Mouse (Mus musculus): Measurements from ENCODE around the gene Vps51. TPM values are rescaled to one million over a fixed set of nuclear protein-coding genes. Genes with fewer than 3 reads are reported as not detected.

Gene Vps51
- polyA plus RNA-seq, 1 experiment from 2014 or later: 60.3 TPM

GRCm38 (mm10) chr19:6069851-6070250, 7.2 kb downstream of the Vps51 start:
- no peaks in the 10 kb centered on the region for H3K27me3 ChIP-seq (ENCODE audit: control insufficient read depth, insufficient read depth, low read length)
- 94% methylated on average over 10 of the region's 10 CpGs for WGBS
- no peak overlapping the region for H3K4me2 ChIP-seq (ENCODE audit: low read depth, low read length, severe bottlenecking)
- H3K4me3 ChIP-seq (ENCODE audit: low read depth, low read length): no peak overlapping the region
- no peaks in the 10 kb centered on the region for H3K9me3 ChIP-seq (ENCODE audit: control insufficient read depth, low read length)
- ATAC-seq (replicated peaks; ENCODE audit: low FRiP score) (no peak), DNase-seq (ENCODE audit: low spot score) (no peak)
- H3K4me1 ChIP-seq (replicated peaks; ENCODE audit: control insufficient read depth, insufficient read depth, low read length): peaks cover 9% of the 10 kb centered on the region
- H3K36me3 ChIP-seq (ENCODE audit: control insufficient read depth, insufficient read depth, low read length): no peaks in the 10 kb centered on the region; the same call in 1 of the 2 replicates
- H3K27ac ChIP-seq (ENCODE audit: low read depth, low read length): no peak overlapping the region
- no peak overlapping the region for H3K9ac ChIP-seq (ENCODE audit: low read length)

- Histone ChIP-seq H3K4me3 (ENCODE audit: low read depth, low read length) (no peak overlapping the region), H3K9ac (ENCODE audit: low read length) (no peak overlapping the region), H3K9me3 (ENCODE audit: control insufficient read depth, low read length) (no peaks in the 10 kb centered on the region), H3K4me2 (ENCODE audit: low read depth, low read length, severe bottlenecking) (no peak overlapping the region), H3K27ac (ENCODE audit: low read depth, low read length) (no peak overlapping the region), H3K4me1 (replicated peaks; ENCODE audit: control insufficient read depth, insufficient read depth, low read length) (peaks cover 9% of the 10 kb centered on the region), H3K27me3 (ENCODE audit: control insufficient read depth, insufficient read depth, low read length) (no peaks in the 10 kb centered on the region), H3K36me3 (ENCODE audit: control insufficient read depth, insufficient read depth, low read length) (no peaks in the 10 kb centered on the region; the same call in 1 of the 2 replicates)
- ATAC-seq (replicated peaks; ENCODE audit: low FRiP score): no peak
- WGBS: 87% methylated on average over 4 of the region's 4 CpGs
- DNase-seq (ENCODE audit: low spot score): no peak
Observed at GRCm38 (mm10) chr19:6068951-6069350, 8.1 kb downstream of the Vps51 start.

GRCm38 (mm10) chr19:6067724-6068415, 9.2 kb downstream of the Vps51 start, which contains the start of gene Tm7sf2:
Gene Tm7sf2, minus strand, starts transcription at chr19:6068373.
- Histone ChIP-seq H3K4me1 (replicated peaks; ENCODE audit: control insufficient read depth, insufficient read depth, low read length) (peaks cover 9% of the 10 kb centered on the region), H3K4me2 (ENCODE audit: low read depth, low read length, severe bottlenecking) (peak within 1 kb of the TSS; percentile 94), H3K9me3 (ENCODE audit: control insufficient read depth, low read length) (no peaks in the 10 kb centered on the region), H3K4me3 (ENCODE audit: low read depth, low read length) (peak within 1 kb of the TSS; percentile 55), H3K27ac (ENCODE audit: low read depth, low read length) (peak within 1 kb of the TSS; percentile 83), H3K36me3 (ENCODE audit: control insufficient read depth, insufficient read depth, low read length) (no peaks in the 10 kb centered on the region; the same call in 1 of the 2 replicates), H3K27me3 (ENCODE audit: control insufficient read depth, insufficient read depth, low read length) (no peaks in the 10 kb centered on the region), H3K9ac (ENCODE audit: low read length) (peak within 1 kb of the TSS; percentile 70)
- DNase-seq (ENCODE audit: low spot score): peak; percentile 95
- peak; percentile 94 for ATAC-seq (replicated peaks; ENCODE audit: low FRiP score)
- WGBS: 11% methylated on average over 33 of the region's 33 CpGs

GRCm38 (mm10) chr19:6067011-6067723, 9.9 kb downstream of the Vps51 start:
- peak overlapping the region; percentile 94 for H3K4me2 ChIP-seq (ENCODE audit: low read depth, low read length, severe bottlenecking)
- peak overlapping the region; percentile 55 for H3K4me3 ChIP-seq (ENCODE audit: low read depth, low read length)
- peak; percentile 67 for ATAC-seq (replicated peaks; ENCODE audit: low FRiP score)
- under 1% methylated on average over 30 of the region's 30 CpGs for WGBS
- peaks cover 15% of the 10 kb centered on the region for H3K4me1 ChIP-seq (replicated peaks; ENCODE audit: control insufficient read depth, insufficient read depth, low read length)
- H3K9me3 ChIP-seq (ENCODE audit: control insufficient read depth, low read length): no peaks in the 10 kb centered on the region
- H3K27ac ChIP-seq (ENCODE audit: low read depth, low read length): peak overlapping the region; percentile 83
- no peaks in the 10 kb centered on the region for H3K27me3 ChIP-seq (ENCODE audit: control insufficient read depth, insufficient read depth, low read length)
- H3K9ac ChIP-seq (ENCODE audit: low read length): peak overlapping the region; percentile 70
- DNase-seq (ENCODE audit: low spot score): peak; percentile 94
- no peaks in the 10 kb centered on the region; the same call in 1 of the 2 replicates for H3K36me3 ChIP-seq (ENCODE audit: control insufficient read depth, insufficient read depth, low read length)

- Histone ChIP-seq H3K4me3 (ENCODE audit: low read depth, low read length) (peak overlapping the region; percentile 55), H3K4me1 (replicated peaks; ENCODE audit: control insufficient read depth, insufficient read depth, low read length) (peaks cover 19% of the 10 kb centered on the region), H3K27me3 (ENCODE audit: control insufficient read depth, insufficient read depth, low read length) (no peaks in the 10 kb centered on the region), H3K9ac (ENCODE audit: low read length) (peak overlapping the region; percentile 70), H3K9me3 (ENCODE audit: control insufficient read depth, low read length) (no peaks in the 10 kb centered on the region), H3K27ac (ENCODE audit: low read depth, low read length) (peak overlapping the region; percentile 83; the same call in 1 of the 2 replicates), H3K4me2 (ENCODE audit: low read depth, low read length, severe bottlenecking) (peak overlapping the region; percentile 94), H3K36me3 (ENCODE audit: control insufficient read depth, insufficient read depth, low read length) (no peaks in the 10 kb centered on the region; the same call in 1 of the 2 replicates)
- DNase-seq (ENCODE audit: low spot score) (no peak), ATAC-seq (replicated peaks; ENCODE audit: low FRiP score) (no peak)
- 43% methylated on average over 5 of the region's 5 CpGs for WGBS
Observed at GRCm38 (mm10) chr19:6066571-6066970, 10.5 kb downstream of the Vps51 start.

GRCm38 (mm10) chr19:6063081-6063480, 13.9 kb downstream of the Vps51 start:
- no peaks in the 10 kb centered on the region for H3K27me3 ChIP-seq (ENCODE audit: control insufficient read depth, insufficient read depth, low read length)
- 94% methylated on average over 6 of the region's 6 CpGs for WGBS
- ATAC-seq (replicated peaks; ENCODE audit: low FRiP score): no peak
- DNase-seq (ENCODE audit: low spot score): no peak
- no peaks in the 10 kb centered on the region for H3K9me3 ChIP-seq (ENCODE audit: control insufficient read depth, low read length)
- H3K9ac ChIP-seq (ENCODE audit: low read length): no peak overlapping the region
- H3K4me1 ChIP-seq (replicated peaks; ENCODE audit: control insufficient read depth, insufficient read depth, low read length): peaks cover 27% of the 10 kb centered on the region
- H3K4me2 ChIP-seq (ENCODE audit: low read depth, low read length, severe bottlenecking): no peak overlapping the region
- peaks cover 3% of the 10 kb centered on the region; the same call in 1 of the 2 replicates for H3K36me3 ChIP-seq (ENCODE audit: control insufficient read depth, insufficient read depth, low read length)
- no peak overlapping the region for H3K27ac ChIP-seq (ENCODE audit: low read depth, low read length)
- no peak overlapping the region for H3K4me3 ChIP-seq (ENCODE audit: low read depth, low read length)

GRCm38 (mm10) chr19:6062418-6062817, 14.6 kb downstream of the Vps51 start:
- DNase-seq (ENCODE audit: low spot score) (peak; percentile 50), ATAC-seq (replicated peaks; ENCODE audit: low FRiP score) (no peak)
- H3K9me3 ChIP-seq (ENCODE audit: control insufficient read depth, low read length): no peaks in the 10 kb centered on the region
- peak overlapping the region; percentile 93; the same call in 1 of the 2 replicates for H3K27ac ChIP-seq (ENCODE audit: low read depth, low read length)
- peak overlapping the region; percentile 88 for H3K4me3 ChIP-seq (ENCODE audit: low read depth, low read length)
- 80% methylated on average over 5 of the region's 5 CpGs for WGBS
- no peak overlapping the region for H3K9ac ChIP-seq (ENCODE audit: low read length)
- H3K4me2 ChIP-seq (ENCODE audit: low read depth, low read length, severe bottlenecking): peak overlapping the region; percentile 100
- peaks cover 3% of the 10 kb centered on the region; the same call in 1 of the 2 replicates for H3K36me3 ChIP-seq (ENCODE audit: control insufficient read depth, insufficient read depth, low read length)
- H3K27me3 ChIP-seq (ENCODE audit: control insufficient read depth, insufficient read depth, low read length): no peaks in the 10 kb centered on the region
- peaks cover 26% of the 10 kb centered on the region for H3K4me1 ChIP-seq (replicated peaks; ENCODE audit: control insufficient read depth, insufficient read depth, low read length)

GRCm38 (mm10) chr19:6061641-6062302, 15.3 kb downstream of the Vps51 start:
- ATAC-seq (replicated peaks; ENCODE audit: low FRiP score) (0 out of 2 replicates have a peak, but pooled peaks have one; percentile 13), DNase-seq (ENCODE audit: low spot score) (peak; percentile 65)
- Histone ChIP-seq H3K27ac (ENCODE audit: low read depth, low read length) (peak overlapping the region; percentile 93), H3K4me2 (ENCODE audit: low read depth, low read length, severe bottlenecking) (peak overlapping the region; percentile 100), H3K4me1 (replicated peaks; ENCODE audit: control insufficient read depth, insufficient read depth, low read length) (peaks cover 23% of the 10 kb centered on the region), H3K9me3 (ENCODE audit: control insufficient read depth, low read length) (no peaks in the 10 kb centered on the region), H3K4me3 (ENCODE audit: low read depth, low read length) (peak overlapping the region; percentile 88), H3K27me3 (ENCODE audit: control insufficient read depth, insufficient read depth, low read length) (no peaks in the 10 kb centered on the region), H3K9ac (ENCODE audit: low read length) (peak overlapping the region; percentile 95), H3K36me3 (ENCODE audit: control insufficient read depth, insufficient read depth, low read length) (peaks cover 3% of the 10 kb centered on the region; the same call in 1 of the 2 replicates)
- WGBS: 3% methylated on average over 44 of the region's 44 CpGs
